Mouse (Mus musculus) neural tube, embryonic 10.5 days (tissue): ENCODE measurements at regions not wholly inside any gene's neighbourhood (a gene's known extent, or its start where the extent isn't known, plus 50 kb on each side); places are given as distances from the start of the nearest gene placed in this dataset.
"Not testable (repeated sequence)": the region's sequence is repeated elsewhere in the genome, so short reads cannot be mapped to it uniquely, and the experiment has no call there.

Source experiments
- DNase-seq: peaks from one replicate; pipeline ENCODE4 v3.0.0-alpha.2; 2017; ENCODE audit warnings: low spot score; ENCODE audit errors: extremely low spot score

GRCm38 (mm10) chr2:79018732-79019423 lies 151.0 kb downstream of the Ube2e3 start:
- no peak for DNase-seq

DNA sequence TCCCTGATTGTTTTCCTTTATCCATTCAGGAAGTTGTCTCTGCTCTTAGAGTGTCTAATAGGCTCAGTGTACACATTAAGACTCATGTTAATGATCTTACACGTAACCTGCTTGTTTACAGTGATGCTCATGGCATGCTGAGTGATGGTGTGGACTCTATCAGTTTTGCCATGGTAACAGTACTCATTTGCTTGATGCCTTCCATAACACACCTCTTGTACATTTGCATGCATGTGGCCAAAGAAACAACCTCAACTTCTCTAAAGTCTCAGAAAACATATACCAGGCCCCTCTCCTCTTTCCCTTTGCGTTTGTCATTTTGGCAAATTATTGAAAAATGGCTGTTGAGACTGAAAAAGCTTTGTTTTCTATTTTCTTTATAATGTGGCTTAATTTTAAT lies 155.0 kb downstream of the Ube2e3 start:
- no peak for DNase-seq

DNA sequence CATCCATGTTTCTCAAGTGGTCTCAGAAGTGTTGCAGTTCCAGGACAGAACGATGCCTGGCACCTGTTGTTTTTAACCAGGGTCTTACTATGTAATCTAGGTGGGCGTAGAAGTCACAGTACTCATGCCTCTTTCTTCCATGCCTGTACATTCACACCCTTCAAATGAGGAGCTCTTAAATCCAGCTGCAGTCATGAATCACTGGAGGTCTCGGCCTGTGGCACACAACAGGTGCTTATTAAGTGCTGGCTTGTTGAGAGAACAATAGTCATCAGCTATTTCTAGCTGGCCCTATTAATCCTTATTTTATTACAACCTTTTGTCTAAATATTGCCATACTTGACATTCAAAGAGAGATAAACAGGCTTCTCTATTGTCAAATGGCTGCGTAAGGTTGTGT lies 157.8 kb downstream of the Ube2e3 start:
- DNase-seq, result no peak

DNA sequence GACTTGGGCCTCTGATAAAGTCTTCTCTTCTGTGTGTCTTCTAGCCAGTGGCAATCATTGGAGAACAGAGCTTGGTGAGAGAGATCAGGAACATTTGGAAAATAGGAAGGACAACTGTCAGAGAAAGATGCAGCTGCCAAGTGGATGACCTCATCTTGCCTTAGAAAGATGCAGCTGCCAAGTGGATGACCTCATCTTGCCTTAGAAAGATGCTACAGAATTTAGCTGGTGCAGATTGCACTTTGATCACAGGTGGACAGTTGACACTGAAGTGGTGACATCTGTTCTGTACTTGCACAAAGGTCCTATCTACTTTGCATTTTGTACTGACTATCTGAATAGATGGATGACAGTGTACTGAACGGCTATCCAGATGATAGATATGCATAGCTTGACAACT lies 163.1 kb downstream of the Ube2e3 start:
- DNase-seq, result no peak

GRCm38 (mm10) chr2:79036296-79036695 lies 168.4 kb downstream of the Ube2e3 start:
- DNase-seq, result no peak

GRCm38 (mm10) chr2:79038624-79039023 lies 170.7 kb downstream of the Ube2e3 start:
- DNase-seq, result no peak

DNA sequence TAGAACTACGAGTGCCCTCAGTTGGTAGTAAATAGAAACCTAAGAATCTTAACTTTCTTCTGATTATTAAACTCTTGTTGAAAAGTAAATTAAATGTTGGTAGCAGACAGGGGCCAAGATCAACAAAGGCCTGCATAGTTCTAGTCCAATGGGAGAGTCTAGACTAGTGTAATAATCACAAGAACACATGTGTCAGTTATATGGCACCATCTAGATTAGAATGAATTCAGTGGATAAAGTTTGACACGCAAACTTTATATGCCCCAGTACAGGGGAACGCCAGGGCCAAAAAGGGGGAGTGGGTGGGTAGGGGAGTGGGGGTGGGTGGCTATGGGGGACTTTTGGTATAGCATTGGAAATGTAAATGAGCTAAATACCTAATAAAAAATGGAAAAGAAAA lies 176.9 kb downstream of the Ube2e3 start:
- not testable (repeated sequence) for DNase-seq

- no peak for DNase-seq
Measured at GRCm38 (mm10) chr2:79045508-79045907, 177.6 kb downstream of the Ube2e3 start.

DNA sequence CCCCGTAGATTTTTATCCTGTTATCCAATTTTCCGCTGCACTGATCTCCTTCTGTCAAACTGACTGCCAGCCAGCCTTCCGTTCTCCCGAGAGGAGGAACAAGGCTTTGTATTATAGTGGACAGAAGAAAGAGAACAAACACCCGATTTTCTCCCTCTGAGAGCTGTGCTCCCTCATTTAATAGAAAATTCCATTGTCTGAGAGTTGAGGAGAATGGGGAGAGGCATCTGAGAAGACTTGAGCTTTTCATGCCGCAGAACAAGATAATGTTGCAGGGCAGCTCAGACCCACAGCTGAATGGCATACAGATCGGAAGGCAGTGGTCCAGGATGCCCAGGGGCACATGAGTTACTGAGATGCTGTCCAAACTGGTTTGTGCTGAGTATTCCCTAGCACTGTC lies 180.1 kb downstream of the Ube2e3 start:
- no peak for DNase-seq

GRCm38 (mm10) chr2:79048777-79049537 lies 181.0 kb downstream of the Ube2e3 start:
- no peak for DNase-seq

DNA sequence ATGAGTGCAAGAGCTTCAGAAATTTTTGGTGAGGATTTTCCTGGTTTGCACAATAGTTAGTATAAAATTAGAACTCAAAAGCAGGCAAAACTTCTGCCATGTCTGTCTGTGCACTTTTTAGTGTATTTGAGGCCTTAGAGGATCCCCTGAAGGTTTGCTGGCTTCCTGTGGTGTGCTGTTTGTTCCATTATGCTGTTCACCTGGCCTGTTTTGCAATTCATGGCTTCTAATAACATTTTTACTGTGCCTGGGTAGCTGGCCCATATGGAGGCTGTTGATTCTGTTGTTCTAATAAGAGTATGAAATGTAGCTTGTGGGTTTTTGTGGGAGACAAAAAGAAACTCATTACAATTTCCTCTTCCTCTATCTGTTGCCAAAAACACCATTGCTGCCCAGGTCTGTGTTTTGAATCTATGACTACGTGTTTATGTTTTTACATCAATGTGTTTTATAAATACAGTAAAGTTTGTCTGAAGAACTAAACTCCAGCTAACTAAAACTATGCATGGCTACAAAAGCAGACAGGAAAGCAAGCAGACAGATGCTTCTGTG lies 182.6 kb downstream of the Ube2e3 start:
- no peak for DNase-seq

DNA sequence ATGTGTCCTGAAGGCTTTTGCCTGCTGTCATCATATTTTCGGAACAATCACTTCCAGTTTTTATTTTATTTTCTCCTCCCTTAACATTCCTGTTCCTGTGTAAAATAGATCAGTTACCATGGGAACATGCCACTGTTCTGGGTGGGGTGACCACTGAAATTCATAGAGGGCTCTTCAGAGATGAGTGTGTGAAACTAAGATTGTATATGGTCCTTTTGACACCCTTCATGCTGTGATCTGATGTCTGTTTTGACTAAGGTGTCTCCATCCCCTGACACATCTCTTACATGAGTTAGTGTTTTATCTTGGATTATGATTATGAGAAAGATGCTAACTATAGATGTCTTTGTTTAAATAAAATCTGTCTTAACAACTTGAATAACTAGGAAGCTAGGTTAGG lies 184.3 kb downstream of the Ube2e3 start:
- no peak for DNase-seq

- no peak for DNase-seq
Measured at GRCm38 (mm10) chr2:79056138-79056537, 188.2 kb downstream of the Ube2e3 start.

GRCm38 (mm10) chr2:79059115-79059943 lies 191.4 kb downstream of the Ube2e3 start:
- DNase-seq, result no peak

- DNase-seq, result no peak
Measured at GRCm38 (mm10) chr2:79059944-79060238, 192.0 kb downstream of the Ube2e3 start.

DNA sequence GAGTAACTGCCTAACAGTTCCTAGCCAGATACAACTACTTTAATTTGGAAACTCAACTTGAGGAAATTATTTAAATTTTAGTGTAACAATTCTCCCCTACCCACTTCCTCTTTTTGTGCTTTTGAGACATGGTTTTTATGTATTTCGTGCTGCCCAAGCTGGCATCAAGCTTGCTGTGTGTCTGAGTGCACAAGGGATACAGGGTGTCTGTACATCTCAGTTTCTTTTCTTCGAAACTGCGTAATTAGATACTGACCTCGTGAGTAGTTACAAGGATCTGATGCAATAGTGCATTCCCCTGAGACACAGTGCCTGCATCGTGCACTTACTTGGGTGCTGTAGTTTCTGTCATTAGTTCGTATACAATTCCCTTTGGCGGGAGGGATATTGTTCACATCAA lies 192.4 kb downstream of the Ube2e3 start:
- DNase-seq, result no peak

GRCm38 (mm10) chr2:79061645-79062044 lies 193.6 kb upstream of the Itga4 start:
- no peak for DNase-seq

DNA sequence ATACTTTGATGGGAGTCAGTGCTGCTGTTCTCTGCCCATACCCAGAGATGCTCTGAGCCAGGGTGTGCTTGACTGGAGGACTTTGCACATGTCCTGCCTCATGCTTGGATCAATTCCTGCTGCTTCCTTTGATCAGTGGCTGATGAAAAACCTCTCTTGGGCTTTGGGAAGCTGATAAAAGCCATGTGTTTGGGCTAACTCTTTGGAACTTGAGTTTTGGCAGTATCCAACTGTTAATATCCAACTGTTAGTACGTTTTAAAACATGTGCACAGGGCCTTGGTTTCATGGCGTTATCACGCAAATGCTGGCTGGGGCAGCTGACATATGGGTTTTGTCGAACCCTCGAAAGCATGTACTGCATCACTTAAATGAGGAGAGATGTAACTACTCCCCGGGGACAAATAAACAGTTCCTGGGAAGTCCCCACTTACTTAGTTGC lies 193.0 kb upstream of the Itga4 start:
- DNase-seq, result no peak

GRCm38 (mm10) chr2:79063641-79064040 lies 191.6 kb upstream of the Itga4 start:
- DNase-seq, result no peak

DNA sequence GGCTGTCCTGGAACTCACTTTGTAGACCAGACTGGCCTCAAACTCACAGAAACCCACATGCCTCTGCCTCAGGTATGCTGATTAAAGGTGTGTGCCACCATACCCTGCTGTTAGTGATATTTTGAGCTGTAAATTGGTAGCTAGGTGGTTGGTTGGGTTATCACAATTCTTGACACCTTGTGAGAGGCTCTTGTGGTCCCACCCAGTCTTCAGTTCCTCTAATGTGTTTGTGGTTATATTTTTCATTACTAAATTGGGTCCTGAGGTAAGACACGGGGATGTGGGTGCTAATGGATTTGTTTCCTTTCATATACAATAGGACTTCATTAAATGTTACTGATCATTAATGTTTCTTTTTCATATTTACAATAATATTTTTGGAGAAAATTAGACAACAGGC lies 189.9 kb upstream of the Itga4 start:
- no peak for DNase-seq

- DNase-seq, result no peak
Measured at GRCm38 (mm10) chr2:79076115-79076514, 179.1 kb upstream of the Itga4 start.

DNA sequence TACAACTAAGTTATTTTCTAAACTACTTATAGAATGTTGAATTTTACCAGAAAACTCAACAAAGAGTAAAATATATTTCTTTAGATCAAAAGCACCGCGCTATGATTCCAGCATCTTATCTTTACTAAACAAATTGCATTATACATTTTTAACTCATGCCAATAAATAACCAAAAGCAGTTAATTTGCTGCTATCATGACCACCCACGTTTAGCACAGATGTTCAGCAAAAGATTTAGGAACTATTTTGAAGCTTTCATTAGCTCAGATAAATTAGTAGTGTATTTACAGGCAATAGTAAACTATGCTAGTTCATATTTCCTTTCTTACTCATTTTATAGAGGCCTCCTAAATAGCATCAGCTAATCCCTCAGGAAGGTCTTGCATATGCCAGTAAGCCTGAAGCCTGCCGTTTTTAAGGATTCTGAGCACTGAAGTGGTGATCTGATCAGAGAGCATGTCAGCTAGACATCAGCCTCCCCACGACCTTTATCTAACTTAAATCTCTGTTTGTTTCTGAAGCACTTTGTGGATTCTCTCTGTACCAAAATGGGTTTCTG lies 176.3 kb upstream of the Itga4 start:
- DNase-seq, result no peak
